Mouse (Mus musculus) lung, postnatal 4 days (tissue): ENCODE data around the gene Tmem273.

ENCODE experiments used
- DNase-seq, 2 experiments: peaks; one replicate each; pipeline ENCODE4 v3.0.0; 2021

Tmem273 gene

DNA sequence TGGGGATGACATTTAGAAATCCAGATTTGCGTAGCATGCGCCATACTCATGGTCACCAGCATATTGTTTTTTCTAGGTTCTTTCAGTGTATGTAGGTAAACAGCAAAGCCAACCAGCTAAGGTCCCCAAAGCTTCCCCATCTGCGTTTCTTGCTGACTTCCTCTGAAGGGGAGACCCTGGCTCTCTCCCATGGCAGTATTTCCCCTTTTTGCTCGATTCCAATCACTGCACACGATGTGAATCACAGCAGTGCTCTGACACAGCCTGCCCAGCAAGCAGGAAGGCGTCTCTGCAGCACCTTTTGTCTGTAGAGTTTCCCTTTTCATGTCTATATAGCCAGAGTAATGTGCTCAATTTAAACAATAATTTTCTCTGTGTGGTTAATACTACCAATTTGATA is 26.7 kb downstream of the Tmem273 start:
- no peak for DNase-seq

DNA sequence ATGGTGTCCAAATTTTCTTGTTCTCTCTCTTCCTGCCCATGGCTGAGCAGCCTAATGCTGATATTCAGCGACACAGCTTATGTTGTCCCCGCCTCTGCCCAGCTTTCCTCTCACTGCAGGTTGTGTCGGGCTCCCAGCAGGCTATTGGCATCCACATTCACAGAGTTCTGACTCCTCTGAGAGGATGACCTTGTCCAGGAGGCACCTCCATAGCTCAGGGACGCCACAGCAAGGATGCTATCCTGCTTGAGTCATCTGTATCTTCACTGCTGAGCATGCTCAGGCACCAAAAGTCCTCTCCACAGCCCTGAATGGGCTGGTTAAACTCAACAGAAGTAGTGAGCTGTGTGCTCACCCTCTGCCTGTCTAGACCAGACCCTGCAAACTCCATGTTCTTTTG is 29.2 kb downstream of the Tmem273 start:
- DNase-seq: no peak

DNA sequence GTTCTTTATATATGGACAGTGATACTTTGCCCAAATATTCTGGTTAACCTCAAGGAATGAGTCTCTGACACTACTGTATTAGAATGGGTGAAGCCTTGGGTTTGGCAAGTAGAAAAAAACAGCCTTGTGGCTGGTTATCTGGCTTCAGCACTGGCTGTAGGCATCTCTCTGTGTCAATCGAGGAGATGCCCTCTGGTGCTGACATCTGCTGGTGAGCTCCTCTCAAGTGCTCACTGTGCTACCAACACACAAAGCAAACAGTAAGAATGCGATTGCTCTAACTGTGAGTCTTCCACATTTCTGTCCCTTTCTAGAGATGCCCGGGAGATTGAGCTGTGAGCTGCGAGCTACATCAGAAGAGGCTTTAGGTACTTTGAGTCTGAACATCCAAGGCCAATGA is 30.8 kb downstream of the Tmem273 start:
- DNase-seq: no peak

DNA sequence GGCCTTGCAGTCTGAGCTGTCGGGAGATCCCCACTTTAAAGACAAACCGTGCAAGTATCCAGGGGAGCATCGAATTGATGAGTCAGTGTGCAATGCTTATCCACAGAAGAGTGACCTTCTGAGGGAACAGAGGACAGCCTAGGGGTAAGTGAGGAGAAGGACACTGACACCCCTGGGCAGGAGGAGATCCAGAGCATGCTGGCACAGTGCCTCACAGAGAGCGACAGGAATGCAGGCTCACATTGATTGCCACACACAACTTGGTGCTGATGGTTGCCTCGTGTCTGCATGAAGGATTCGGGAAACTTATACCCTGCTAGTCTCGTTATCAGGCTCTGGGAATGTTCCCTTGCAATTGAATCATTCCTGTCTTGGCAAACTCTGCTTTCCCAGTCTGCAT is 31.5 kb downstream of the Tmem273 start:
- DNase-seq: peak; percentile 36 to 72

DNA sequence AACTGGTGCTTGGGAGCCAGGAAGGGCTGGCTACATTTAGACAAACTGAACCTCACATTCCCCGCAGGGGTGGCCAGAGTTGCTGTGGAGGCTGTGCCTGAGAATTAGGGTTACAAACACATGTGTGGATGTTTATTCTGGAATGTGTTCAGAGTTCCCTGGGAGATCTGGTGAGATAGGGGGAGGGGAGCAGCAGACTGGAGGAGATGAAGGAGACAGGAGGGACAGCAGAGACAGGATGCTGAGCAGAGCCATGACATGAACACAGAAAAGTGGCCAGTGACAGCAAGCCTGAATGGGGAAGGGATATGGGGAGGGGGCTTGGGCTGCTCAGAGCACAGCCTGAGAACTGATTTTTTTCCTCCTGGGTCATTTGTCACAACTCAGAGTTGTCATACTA is 33.5 kb downstream of the Tmem273 start:
- no peak for DNase-seq

DNA sequence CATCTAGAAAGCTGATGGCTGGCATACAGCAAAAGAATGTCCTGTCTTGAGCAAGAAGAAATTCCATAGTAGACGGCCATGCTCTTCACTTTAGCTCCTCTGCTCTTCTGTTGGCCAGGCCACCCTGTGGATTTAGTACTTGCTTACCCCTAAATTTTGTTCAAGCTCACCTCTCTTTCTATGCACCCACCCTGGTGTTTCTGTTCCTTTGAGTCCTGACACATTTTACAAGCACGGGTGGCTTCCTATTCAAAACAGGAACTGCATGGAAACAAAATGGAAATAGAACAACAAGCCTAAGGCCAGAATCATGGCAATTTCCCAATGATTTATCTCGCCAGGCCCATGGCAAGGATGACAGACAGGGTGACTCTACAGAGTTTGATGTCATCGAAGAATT is 37.0 kb downstream of the Tmem273 start:
- DNase-seq: no peak

DNA sequence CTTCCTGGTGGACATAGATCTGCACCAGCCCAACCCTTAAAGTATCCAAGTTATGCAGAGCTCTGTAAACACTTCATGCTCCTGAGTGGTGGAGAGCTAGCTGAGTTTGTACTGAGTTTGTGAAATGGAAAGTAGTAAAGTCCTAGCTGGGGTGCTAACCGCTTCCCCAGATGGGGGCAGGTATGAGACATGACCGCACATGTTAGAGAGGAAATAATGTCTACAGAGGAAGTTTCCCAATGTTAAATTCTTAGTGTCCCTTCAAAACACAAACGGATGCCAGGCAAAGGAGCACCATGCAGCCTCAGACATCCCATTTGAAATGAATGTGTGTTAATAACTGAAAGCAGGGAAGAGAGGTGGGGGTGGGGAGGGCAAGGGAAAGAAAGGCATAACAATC is 38.1 kb downstream of the Tmem273 start:
- DNase-seq: no peak

DNA sequence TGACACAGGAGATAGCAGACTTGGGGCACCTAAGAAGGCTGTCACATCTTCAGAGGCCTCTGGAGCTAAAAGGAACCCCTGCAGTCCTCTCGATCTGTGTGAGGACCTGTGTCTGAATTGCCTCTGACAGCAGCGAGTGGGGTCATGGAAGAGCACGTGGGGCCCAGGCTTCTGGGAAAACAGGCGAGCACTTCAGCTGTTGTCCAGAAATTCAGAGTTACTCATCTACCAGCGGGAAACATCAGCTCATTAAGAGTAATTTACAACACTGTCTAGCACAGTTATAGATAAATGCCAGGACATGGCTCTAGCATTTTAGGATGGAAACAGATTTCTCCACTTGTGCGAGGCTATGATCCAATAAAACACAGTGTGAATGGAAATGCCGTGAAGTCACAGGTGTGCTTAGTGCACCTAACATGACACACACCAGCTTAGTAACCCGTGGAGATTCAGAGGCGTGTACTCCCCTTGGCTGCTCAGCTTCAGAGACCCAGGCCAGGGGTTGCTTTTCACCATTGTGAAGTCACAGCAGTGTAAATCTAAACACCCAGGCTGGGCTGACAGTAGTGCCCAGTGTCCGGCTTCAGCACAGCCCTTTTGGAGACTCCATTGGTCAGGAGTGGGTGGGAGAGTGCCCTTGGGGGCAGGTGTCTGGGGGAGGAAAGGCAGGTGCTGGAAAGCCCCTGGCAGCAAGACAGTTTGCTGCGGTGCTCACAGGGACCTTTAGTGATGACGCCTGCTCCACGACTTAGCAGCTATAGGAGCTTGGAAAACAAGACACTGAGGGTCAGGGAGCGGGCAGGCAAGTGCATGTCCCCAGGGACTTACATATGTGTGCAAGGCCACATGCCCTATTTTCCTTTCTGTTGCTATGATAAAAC is 38.7 kb downstream of the Tmem273 start:
- DNase-seq: no peak

DNA sequence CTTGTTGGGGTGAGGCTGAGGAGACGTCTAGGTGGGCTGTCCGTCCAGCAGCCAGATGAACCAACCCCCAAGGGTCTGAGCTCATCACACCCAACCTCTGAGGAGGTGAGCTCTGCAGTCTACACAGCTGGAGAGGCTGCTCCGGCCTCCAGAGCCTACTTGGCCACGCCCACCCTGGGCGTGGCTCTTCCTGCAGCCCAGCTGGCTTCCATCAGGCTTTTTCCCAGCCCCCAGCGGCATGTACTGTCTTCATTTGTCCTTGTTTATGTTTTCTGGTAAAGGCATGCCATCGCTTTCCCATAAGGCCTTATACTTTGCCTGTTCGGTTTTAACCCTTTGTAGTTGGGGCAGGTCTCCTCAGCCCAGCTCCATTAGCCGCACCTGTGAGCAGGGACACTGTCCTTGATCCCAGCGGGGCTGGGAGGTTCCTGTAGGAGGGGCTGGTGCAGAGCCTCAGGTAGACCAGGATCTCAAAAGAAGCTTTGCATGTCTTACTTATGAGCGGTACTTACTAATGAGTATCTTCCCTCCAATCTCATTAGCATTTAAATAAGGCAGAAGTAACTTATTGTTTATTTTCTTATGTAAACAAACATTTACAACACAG is 39.8 kb downstream of the Tmem273 start:
- DNase-seq: peak; percentile 77 to 90

DNA sequence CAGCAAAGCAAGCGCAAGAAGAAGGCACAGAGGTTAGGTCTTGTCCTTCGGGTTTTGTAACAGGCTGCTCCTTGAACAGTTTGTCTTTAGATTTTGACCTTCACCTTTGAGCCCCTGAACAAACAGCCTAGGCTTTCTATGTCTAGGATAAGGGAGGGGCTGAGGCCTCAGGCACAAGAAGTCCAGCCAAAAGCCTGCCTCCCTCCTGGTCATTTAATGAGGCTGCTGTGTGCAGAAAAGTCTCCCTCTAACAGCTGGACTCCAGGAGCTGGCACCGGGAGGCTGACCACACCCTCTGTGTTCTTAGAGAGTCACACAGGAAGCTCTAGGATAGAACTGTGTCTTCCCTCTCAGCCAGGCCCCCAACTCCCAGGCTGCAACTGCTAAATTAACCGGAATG is 41.4 kb downstream of the Tmem273 start:
- DNase-seq: peak; percentile 44 to 82

DNA sequence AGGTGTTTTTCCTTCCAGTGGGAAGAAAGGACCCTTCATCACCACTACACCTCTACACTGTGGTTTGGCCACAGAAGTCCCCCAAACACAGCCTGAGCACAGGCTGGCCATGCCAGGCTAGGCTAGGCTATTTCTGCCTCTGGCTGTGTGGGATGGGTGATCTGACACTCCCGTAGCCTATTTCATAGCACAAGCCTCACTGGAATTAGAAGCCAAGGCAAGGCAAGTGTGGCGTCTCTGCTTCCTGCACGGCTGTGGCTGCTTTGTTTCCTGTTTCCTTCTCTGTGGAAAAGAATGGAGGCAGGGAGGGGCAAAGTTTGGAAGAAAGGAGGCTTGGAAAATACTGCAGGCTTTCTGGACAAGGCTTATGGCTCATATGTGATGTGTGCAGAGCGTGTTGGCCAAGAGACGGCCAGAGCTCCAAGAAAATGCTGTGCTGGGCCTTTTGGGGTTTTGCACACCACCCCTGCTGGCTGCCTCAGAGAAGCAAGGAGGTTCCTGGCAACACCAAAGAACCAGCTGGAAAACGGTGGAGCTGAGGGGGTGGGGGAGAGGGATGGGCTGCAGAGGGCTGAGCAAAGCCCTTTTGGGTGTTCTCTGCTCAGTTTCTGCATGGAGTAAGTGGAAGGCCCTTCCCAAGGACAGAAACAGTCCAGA is 42.4 kb downstream of the Tmem273 start:
- DNase-seq: peak; percentile 51 to 84

DNA sequence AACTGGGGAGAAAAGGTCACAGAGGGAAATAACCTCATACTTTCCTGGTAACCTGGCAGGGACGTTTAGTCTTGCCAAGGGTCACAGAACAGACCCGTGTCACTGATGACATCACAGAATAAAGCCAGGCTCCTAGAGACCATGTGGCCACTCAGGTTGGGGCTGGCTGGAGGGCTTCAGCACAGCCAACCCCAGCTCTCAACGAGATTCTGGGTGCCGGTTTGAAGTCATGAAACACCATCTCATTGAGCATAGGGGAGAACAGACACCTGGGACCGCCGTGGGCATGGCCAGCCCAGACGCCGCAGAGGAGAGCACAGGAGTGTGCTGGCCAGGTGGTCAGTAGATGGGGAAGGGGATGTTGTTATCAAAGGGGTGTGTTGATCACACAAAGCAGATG is 48.1 kb downstream of the Tmem273 start, which contains the start of gene Fam170b:
Gene Fam170b, plus strand, starts transcription at position 116 of the 400 bp plus-strand sequence.
- no peak for DNase-seq

DNA sequence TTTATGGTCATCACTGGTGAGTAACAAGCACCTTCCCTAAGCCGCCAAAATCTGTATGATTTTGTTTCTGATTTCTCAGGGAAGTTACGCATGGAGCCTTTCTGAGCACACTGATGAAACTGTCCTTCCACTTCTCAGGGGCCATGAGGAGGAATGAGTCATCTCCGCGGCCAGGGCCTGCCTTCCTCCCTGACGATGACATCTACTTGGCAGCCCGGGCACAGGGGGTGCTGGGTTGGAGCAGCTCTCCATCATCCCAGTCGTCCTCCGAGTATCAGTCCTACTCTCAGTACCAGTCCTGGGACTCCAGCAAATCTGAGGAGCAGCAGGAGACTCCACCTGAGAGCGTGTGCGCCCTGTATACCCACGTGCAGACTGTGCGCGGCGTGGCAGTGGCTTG is 49.4 kb downstream of the Tmem273 start:
- no peak for DNase-seq

DNA sequence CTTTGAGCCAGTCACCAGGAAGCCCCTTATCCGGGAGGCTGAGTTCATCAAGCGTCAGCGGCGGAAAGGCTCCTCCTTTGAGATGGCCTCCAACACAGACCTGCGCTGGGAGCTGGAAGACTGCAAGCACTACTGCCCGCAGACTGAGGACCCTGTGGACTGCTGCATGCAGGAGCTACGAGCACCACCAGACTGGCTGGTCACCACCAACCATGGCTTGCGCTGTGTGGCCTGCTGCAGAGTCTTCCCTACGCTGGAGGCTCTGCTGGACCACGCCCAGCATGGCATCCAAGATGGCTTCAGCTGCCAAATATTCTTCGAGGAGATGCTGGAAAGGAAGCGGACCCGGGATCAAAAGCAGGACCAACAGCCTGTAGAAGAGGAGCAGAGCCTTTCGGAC is 49.8 kb downstream of the Tmem273 start:
- no peak for DNase-seq

DNA sequence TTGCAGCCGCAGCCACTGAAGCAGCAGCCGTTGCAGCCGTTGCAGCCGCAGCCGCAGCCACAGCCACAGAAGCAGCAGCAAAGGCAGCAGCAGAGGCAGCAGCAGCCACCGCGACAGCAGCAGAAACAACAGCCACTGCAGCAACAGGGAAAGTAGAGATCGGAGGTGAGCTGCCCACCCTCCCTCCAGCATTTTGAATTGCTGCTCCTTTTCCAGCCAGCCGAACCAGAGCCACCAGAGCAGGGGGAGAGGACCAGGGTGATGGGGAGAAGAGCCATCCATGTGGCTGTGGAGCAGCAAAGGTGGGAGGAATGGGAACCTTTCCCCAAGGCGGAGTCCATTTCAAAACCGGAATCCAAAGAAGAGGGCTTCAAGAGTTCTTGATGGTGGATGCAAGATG is 50.4 kb downstream of the Tmem273 start:
- DNase-seq: no peak

DNA sequence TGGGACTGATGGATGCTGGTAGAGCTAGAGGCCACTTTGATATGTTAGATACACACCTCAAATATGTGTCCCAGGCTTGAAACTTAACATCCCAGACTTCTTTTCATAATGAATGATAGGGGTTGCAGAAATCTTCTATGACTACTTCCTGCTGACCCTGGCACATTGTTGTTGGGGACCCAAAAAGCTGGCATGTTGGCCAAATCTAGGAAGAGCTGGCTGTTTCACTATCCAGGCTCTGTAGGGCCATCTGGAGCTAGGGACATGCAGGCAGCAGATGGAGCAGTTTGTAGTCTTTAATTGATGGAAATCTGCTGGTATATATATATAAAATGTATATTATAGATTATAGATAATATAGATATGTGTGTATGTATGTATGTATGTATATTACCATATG is 56.3 kb downstream of the Tmem273 start:
- no peak for DNase-seq

DNA sequence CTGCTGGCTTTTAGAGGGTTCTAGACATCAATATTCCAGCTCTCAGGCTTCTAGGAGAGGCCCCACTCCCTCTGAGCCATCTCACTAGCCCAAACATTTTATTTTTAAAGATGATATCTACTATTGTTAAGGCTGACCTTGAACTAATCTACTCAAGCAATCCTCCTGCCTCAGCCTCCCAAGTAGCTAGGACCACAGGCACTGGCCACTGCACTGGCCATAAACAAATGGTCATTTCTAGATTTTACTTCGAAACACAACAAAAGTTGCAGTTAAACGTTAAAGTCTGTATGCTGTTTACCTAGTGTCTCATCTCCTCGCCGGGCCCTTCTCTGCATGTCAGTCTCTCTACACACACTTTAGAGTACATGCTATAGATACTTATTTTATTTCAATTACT is 68.3 kb downstream of the Tmem273 start:
- no peak for DNase-seq

DNA sequence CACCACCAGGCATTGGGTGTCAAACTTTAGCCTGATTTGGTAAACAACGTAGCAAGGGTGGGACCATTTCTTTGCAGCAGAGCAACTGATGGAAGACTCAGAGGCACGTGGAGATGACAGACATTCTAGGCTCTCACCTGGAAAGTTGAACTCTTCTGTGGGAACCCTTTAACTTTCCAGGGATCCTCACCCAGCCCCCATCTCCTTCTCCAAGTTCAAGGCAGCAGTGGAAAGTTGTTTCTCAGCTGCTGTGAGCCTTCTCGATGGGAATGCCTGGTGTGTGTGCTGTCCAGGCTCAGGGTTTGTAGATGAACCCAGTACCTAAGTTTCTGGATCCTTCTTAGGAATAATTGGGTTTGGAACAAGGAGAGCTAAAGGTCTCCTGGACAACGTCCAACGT is 70.5 kb downstream of the Tmem273 start:
- no peak for DNase-seq

DNA sequence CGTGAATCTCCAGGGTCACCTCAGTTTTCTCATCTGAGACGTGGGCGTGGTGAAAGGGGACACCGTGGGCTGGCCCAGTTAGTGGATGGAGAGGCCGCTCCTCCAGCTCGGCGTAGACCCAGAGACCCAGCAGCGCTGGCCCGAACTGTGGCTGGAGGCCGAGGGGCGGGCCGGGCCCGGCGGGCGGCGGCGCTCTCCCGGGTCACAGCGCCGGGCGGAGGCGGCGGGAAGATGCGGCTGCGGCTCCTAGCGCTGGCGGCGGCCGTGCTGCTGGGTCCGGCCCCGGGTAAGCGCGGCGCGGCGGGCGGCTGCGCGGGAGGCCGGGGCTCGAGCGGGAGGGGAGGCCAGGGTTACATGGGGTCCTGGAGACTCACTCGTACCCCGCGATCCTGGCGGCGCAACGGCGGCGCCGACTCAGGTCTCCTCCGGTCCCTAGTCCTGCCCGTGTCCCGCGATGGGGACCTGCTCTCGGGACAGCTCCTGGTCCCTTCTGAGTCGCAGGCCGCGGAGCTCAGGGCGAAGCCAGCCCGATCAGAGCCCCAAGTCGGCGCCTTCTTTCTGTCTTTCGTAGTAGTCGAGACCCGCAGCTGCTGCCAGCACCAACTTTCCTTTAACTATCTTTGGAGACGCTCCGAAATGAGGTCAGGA is 71.0 kb downstream of the Tmem273 start, which contains the start of gene Vstm4:
Gene Vstm4, plus strand, starts transcription at position 76 of the 648 bp plus-strand sequence.
- peak; percentile 73 to 87 for DNase-seq

DNA sequence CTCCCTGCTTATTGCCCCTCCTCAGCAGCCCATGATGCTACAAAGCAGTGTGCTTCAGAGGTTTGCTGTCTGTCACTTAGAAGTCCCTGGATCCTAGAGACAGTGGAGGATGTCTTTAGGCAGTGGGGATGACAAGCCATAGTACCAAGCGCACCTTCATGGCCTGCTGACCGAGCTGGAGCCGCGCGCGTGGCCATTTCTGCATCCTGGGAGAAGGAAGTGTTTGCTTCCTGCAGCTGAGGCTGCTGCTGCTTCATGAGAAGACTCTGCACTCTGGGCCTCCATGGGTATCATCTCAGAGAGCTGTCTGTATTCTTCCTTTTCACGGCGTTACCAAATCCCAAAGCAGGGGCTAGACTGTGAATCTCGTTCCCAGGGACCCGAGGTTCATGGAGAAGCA is 72.6 kb downstream of the Tmem273 start:
- DNase-seq: no peak

DNA sequence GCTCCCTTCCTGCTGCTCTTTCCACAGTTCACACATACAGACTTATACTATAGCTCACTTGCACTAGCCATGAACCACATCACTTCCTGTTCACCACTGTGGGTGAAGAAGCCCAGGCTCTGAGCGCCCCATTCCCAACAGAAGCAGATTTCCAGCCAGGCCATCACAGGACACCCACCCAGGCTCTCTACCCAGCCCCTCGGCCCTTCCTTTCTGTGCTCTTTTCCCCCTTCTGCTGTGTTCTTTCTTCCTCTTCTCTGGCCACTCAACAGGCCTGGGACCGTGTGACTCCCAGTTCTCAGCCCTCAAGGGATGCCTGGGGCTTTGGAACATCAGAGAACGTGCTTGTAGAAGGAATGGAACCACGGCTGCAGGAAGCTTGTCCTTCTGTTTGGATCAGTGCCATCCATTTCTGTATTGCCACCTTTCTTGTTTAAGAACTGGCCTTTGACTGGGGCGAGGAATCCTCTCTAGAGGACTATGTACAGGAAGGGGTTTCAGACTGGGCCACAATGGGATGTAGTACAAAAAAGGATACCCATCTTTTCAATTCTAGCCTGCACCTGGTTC is 73.3 kb downstream of the Tmem273 start:
- DNase-seq: no peak

DNA sequence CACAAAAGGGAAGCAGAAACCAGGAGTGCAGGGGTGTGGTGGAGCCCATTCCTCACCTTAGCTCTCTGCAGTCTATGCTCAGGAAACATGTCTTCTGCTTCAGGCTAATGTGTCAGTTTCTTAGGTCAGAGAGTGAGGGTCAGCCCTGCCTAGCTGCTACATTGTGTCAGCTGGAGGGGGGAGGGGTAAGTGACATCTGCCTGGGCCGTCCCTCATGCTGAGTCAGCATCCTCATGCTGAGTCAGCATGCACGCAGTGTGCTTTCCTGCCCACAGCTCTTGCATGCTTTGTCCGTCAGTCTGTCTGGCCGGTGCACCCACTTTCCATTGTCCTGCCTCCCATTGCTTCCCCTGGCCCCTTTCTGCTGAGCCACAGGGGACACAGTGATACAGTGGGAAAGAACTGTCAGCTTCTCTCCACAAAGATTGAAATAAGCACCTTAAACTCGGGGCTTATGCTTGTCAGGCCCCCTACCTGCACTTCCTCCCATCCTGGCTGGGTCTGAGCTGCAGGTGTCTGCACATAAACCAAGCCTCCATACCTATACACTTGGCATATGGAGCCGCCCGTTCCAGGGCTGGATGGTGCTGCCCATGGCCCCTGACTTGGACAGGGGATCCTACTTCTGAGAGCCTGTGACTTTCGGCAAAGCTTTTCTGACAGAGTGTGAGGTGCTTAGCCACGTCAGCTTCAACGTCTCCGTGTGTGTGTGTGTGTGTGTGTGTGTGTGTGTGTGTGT is 74.2 kb downstream of the Tmem273 start:
- peak in 1 of 2 experiments; percentile 38 for DNase-seq
